Mouse (Mus musculus) gastrocnemius, postnatal 14 days (tissue): ENCODE results near the gene Mmp11. TPM values are rescaled to one million over a fixed set of nuclear protein-coding genes. Genes with fewer than 3 reads are reported as not detected.

Experiments used
- DNase-seq: peaks from one replicate; pipeline ENCODE4 v3.0.0; 2021; ENCODE audit warnings: mixed read lengths
- intact Hi-C: fragments of 180-260 bp; cut with DNase I; formaldehyde crosslinking; loops from one replicate; pipeline ENCODE4 v1.15.1; 2025; ENCODE audit warnings: low total_unique reads
- total RNA-seq, 2 experiments: library from RNA; stranded (reverse); gene quantifications; 2 replicates each; pipeline ENCODE4 v1.2.3; 2021

The Mmp11 gene
- total RNA-seq, 2 experiments from 2014 or later: 3.5 to 4.8 TPM

DNA sequence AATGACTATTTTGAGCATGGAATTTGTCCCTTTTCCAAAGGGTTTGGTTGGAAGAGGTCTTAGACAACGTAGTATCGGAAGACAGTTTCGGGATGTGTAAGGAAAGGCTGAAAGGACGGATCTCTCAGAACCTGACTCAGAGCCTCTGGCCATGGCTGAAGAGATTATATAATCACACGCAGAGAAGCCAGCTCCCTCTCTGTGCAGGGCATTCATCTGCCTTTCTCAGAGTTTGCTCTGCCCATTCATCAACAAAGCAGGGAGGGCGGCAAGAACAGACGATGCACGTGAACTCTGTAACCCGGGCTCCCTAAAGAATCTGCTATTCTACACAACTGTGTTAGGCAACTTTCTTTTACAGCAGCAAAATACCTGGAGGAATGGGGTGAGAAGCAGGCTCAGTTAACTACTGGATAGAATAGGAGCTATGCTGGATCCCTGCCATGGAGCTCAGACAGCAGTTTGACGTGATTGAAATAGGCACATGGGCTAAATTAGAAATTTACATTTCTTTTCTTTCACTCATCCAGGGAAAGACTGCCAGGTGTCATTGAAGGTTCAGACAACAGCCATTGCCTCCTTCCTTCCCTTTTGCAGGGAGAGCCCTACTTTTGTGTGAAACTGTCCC lies 62.6 kb downstream of the Mmp11 start:
- DNase-seq: no peak
- intact Hi-C loops: no loop called here

Other genes with a start within 250 kb of the Mmp11 start
- gene Cabin1, start 172.2 kb downstream of the Mmp11 start, total RNA-seq: 10 to 100 TPM in 1 of 2 experiments, 1 to 10 TPM in 1; 9.6 to 10.9 TPM
- gene Ddt, start 163.1 kb downstream of the Mmp11 start, total RNA-seq: 10 to 100 TPM; 36.8 to 39.9 TPM
- not detected for gene Gm20441, start 155.5 kb downstream of the Mmp11 start, total RNA-seq
- gene Gstt3, start 155.1 kb downstream of the Mmp11 start, total RNA-seq: 1 to 10 TPM; 5.3 to 7.5 TPM
- 1 to 10 TPM; 7.0 to 8.2 TPM for gene Gstt1, start 137.9 kb downstream of the Mmp11 start, total RNA-seq
- not detected for gene Gstt4, start 114.0 kb downstream of the Mmp11 start, total RNA-seq
- gene Gstt2, start 99.1 kb downstream of the Mmp11 start, total RNA-seq: 1 to 10 TPM; 5.6 to 6.9 TPM
- gene Mif, start 76.3 kb downstream of the Mmp11 start, total RNA-seq: 100 to 1,000 TPM; 155 to 170 TPM
- not detected for gene Derl3, start 43.1 kb downstream of the Mmp11 start, total RNA-seq
- 10 to 100 TPM; 17.7 to 28.0 TPM for gene Smarcb1, start 14.9 kb downstream of the Mmp11 start, total RNA-seq
- 1,000 to 10,000 TPM in 1 of 2 experiments, 100 to 1,000 TPM in 1; 861 to 1,001 TPM for gene Chchd10, start 3.4 kb downstream of the Mmp11 start, total RNA-seq
- not detected for gene Gm867, start 4.2 kb upstream of the Mmp11 start, total RNA-seq
- not detected for gene Vpreb3, start 6.6 kb upstream of the Mmp11 start, total RNA-seq
- gene Gm5134, start 18.0 kb upstream of the Mmp11 start, total RNA-seq: not detected
- gene Zfp280b, start 96.2 kb upstream of the Mmp11 start, total RNA-seq: 1 to 10 TPM; 7.5 TPM
- gene Slc5a4b, start 174.5 kb upstream of the Mmp11 start, total RNA-seq: not detected
- not detected for gene Slc5a4a, start 211.0 kb upstream of the Mmp11 start, total RNA-seq